Mouse (Mus musculus) heart, postnatal 0 days (tissue): ENCODE data around the gene Sox6.

Experiments
- CTCF ChIP-seq: IDR thresholded peaks from 2 replicates; pipeline ENCODE4 v1.5.1; 2016; ENCODE audit warnings: antibody characterized with exemption, control low read depth, low read depth
- EP300 ChIP-seq: IDR thresholded peaks from 2 replicates; pipeline ENCODE4 v1.6.1; 2016; ENCODE audit warnings: antibody characterized with exemption, low read depth

DNA sequence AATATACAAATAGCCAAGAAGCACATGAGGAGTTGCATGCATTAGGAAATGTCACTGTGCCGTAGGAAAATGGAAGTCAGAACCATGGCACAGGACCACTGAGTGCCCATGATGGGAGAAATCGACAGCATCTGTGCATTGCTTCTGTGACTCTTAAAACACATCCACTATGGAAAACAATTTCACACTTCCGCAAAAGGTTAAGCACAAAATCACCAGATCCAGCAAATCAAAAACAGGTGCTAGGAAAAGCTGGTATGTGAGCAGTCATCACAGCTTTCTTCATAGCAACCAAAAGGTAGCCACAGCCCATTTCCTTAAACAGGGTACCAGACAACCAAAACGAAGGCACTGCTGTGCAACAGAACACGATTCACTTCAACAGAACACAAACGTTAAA, 52.9 kb downstream of the Sox6 start:
- TF ChIP-seq CTCF: no peak
- TF ChIP-seq EP300: no peak
